Mouse (Mus musculus): ENCODE measurements around the gene Atp6v1g1. TPM values are rescaled to one million over a fixed set of nuclear protein-coding genes. Genes with fewer than 3 reads are reported as not detected.
A peak's percentile ranks its signal among the peaks of the same experiment; 100 is the strongest.

The Atp6v1g1 gene
- polyA plus RNA-seq, 1 experiment from 2014 or later = 319 TPM

DNA sequence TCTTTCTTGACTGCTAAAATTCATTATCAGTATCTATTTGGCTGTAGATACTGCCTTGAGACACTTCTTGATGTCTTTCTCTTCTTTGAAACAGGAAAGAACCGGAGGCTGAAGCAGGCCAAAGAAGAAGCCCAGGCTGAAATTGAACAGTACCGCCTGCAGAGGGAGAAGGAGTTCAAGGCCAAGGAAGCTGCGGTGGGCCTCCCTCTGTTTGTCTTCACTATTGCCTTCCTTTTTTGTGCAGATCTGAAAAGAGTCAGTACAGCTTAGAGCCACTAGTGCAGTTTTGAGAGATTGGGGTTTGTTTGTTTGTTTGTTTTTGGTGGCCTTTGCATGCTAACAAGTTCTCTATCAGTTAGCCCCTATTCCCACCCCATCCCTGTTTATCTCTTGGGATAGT lies 3.9 kb downstream of the Atp6v1g1 start:
- 81% methylated on average over 3 of the region's 3 CpGs for WGBS
- Histone ChIP-seq H3K4me3 (replicated peaks) (no peak overlapping the region), H3K9ac (no peak overlapping the region)

GRCm38 (mm10) chr4:63550908-63551307 lies 6.3 kb downstream of the Atp6v1g1 start:
- ATAC-seq (ENCODE audit: insufficient number of reproducible peaks, low FRiP score, low TSS enrichment, low read depth) = no peak
- Histone ChIP-seq H3K36me3 (peaks cover 43% of the 10 kb centered on the region), H3K4me1 (peaks cover 19% of the 10 kb centered on the region)

More for the DNA sequence above, 3.9 kb downstream of the Atp6v1g1 start:
- Histone ChIP-seq H3K36me3 (peaks cover 43% of the 10 kb centered on the region), H3K4me1 (peaks cover 29% of the 10 kb centered on the region), H3K27ac (replicated peaks) (no peak overlapping the region), H3K27me3 (no peaks in the 10 kb centered on the region), H3K9me3 (replicated peaks) (no peaks in the 10 kb centered on the region), H3K4me2 (replicated peaks) (no peak overlapping the region)
- ATAC-seq (ENCODE audit: insufficient number of reproducible peaks, low FRiP score, low TSS enrichment, low read depth) = no peak

DNA sequence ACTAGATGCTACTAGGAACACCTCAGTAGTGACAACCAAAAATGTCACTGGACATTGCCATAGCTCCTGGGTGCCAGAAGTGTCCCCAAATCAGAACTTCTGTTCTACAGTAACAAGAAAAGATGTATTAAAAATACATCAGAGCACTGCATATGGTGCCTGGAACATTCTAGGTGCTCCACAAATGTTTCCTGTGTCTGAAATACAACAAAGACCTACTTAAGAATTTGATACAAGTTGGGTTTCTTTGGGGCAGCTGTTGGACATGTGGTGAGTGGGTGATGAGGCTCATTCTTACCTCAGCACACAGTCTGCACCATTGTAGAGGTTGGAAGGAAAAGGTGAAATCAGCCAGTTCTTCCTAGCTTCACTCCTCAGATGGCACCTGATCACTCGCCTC lies 8.3 kb downstream of the Atp6v1g1 start:
- peaks cover 43% of the 10 kb centered on the region for H3K36me3 ChIP-seq
- no peaks in the 10 kb centered on the region for H3K27me3 ChIP-seq
- 89% methylated on average over 1 of the region's 1 CpGs for WGBS

More at GRCm38 (mm10) chr4:63550908-63551307, 6.3 kb downstream of the Atp6v1g1 start:
- no peak overlapping the region for H3K9ac ChIP-seq
- H3K4me3 ChIP-seq (replicated peaks) = no peak overlapping the region
- no peaks in the 10 kb centered on the region for H3K9me3 ChIP-seq (replicated peaks)
- H3K27me3 ChIP-seq = no peaks in the 10 kb centered on the region
- no peak overlapping the region for H3K4me2 ChIP-seq (replicated peaks)
- no peak overlapping the region for H3K27ac ChIP-seq (replicated peaks)
- WGBS = 90% methylated on average over 3 of the region's 3 CpGs

DNA sequence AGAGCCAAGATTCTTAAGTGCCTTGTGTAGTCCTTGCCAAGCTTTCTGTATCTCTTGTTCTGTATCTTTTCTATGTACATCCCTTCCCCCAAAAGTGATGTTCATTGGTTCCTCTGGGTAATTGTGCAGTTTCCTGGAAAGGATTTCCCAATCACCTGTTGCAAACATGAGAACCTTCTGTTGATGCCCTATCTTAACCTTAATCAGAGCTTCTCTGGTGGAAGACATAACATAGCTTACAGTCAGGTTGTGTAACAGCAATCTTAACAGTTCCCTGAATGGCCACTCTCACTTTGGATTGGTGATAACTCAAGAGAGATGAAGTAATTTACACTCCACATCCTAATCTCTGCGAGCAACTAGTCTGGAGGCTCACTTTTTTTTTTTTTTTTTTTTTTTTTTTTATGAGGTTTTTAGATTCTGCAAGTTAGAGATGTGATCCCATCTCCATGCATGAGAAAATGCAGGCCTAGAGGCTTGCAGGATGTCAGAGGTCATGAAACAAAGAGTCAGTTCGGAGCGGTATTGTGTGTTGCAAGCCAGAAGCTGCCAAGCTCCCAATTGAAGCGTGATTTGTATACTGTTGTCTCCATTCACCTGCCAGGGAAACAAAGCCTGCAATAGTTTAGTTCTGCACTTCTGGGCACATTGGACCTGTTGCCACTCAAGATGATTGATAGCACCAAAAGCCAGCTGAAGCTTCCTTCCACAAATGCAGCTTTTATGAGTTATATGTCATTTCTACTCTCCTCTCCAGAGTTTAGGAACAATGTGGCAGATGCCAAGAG lies 9.4 kb downstream of the Atp6v1g1 start:
- no peak overlapping the region for H3K4me3 ChIP-seq (replicated peaks)
- H3K27me3 ChIP-seq = no peaks in the 10 kb centered on the region
- no peak for ATAC-seq (ENCODE audit: insufficient number of reproducible peaks, low FRiP score, low TSS enrichment, low read depth)
- no peaks in the 10 kb centered on the region for H3K9me3 ChIP-seq (replicated peaks)
- WGBS = 78% methylated on average over 4 of the region's 4 CpGs
- H3K4me2 ChIP-seq (replicated peaks) = no peak overlapping the region
- no peak overlapping the region for H3K9ac ChIP-seq
- H3K36me3 ChIP-seq = peaks cover 34% of the 10 kb centered on the region
- peaks cover 17% of the 10 kb centered on the region for H3K4me1 ChIP-seq
- H3K27ac ChIP-seq (replicated peaks) = no peak overlapping the region

More for the DNA sequence above, 8.3 kb downstream of the Atp6v1g1 start:
- H3K4me3 ChIP-seq (replicated peaks) = no peak overlapping the region
- no peak overlapping the region for H3K9ac ChIP-seq
- H3K4me2 ChIP-seq (replicated peaks) = no peak overlapping the region
- no peak overlapping the region for H3K27ac ChIP-seq (replicated peaks)
- no peaks in the 10 kb centered on the region for H3K9me3 ChIP-seq (replicated peaks)
- ATAC-seq (ENCODE audit: insufficient number of reproducible peaks, low FRiP score, low TSS enrichment, low read depth) = no peak
- H3K4me1 ChIP-seq = peaks cover 10% of the 10 kb centered on the region

DNA sequence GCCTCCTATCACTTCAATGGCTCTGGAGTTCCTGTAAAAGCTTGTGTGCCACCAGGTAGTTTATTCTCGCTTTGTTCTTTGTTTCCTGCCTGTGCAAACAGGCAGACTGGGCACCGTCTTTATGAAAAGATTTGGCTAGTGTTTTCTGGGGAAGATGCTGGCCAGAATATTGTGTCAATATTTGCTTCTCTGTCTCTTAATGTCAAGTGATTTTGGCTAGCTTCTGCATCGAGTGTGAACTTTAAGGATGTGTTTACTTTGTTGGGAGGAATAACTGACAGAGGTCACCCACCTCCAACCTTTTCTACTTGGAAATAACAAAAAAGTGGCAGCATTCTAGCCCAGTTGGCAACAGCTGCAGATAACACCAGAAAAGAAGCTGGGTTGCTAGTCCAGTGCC lies 10.0 kb downstream of the Atp6v1g1 start:
- H3K9me3 ChIP-seq (replicated peaks) = no peaks in the 10 kb centered on the region
- ATAC-seq (ENCODE audit: insufficient number of reproducible peaks, low FRiP score, low TSS enrichment, low read depth) = no peak
- no peak overlapping the region for H3K4me3 ChIP-seq (replicated peaks)
- H3K4me1 ChIP-seq = peaks cover 24% of the 10 kb centered on the region
- no peak overlapping the region for H3K9ac ChIP-seq
- peaks cover 28% of the 10 kb centered on the region for H3K36me3 ChIP-seq
- H3K27me3 ChIP-seq = no peaks in the 10 kb centered on the region
- no peak overlapping the region for H3K27ac ChIP-seq (replicated peaks)
- no peak overlapping the region for H3K4me2 ChIP-seq (replicated peaks)
- 79% methylated on average over 3 of the region's 3 CpGs for WGBS

DNA sequence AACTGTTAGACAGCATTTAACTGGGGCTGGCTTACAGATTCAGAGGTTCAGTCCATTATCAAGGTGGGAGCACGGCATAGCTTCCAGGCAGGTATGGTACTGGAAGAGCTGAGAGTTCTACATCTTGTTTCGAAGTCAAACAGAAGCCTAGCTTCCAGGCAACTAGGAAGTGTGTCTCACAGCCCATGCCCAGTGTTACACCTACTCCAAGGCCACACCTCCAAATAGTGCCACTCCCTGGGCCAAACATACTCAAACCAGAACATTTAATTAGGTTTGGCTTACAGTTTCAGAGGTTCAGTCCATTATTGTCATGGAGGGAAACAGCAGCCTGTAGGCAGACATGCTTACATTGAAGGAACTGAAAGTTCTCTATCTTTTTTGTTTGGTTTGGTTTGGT lies 10.5 kb downstream of the Atp6v1g1 start:
- H3K4me2 ChIP-seq (replicated peaks) = no peak overlapping the region
- H3K9ac ChIP-seq = no peak overlapping the region
- H3K27ac ChIP-seq (replicated peaks) = no peak overlapping the region
- H3K36me3 ChIP-seq = peaks cover 26% of the 10 kb centered on the region
- H3K4me3 ChIP-seq (replicated peaks) = no peak overlapping the region
- WGBS = 94% methylated on average over 2 of the region's 2 CpGs
- no peaks in the 10 kb centered on the region for H3K27me3 ChIP-seq
- peaks cover 28% of the 10 kb centered on the region for H3K4me1 ChIP-seq
- H3K9me3 ChIP-seq (replicated peaks) = no peaks in the 10 kb centered on the region
- ATAC-seq (ENCODE audit: insufficient number of reproducible peaks, low FRiP score, low TSS enrichment, low read depth) = no peak

DNA sequence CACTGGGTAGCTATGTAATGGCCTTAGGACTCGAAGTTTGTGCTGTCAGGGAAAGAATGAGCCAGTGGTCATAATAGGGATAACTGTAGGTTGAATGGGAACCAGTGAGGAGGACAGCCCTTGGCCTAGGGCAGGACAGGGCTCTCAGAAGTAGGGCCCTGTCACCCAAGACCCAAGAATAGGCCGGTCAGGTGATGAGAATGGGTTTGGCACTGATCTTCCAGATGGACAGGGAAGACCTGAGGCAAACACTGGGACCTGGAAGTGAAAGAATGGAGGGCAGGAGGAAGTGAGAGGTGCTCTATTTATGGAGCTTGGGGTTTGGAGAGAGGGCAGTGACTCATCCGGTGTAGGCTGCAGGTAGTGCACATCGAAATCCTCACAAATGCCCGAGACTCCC lies 12.1 kb downstream of the Atp6v1g1 start:
- Histone ChIP-seq H3K9me3 (replicated peaks) (no peaks in the 10 kb centered on the region), H3K4me2 (replicated peaks) (no peak overlapping the region), H3K36me3 (peaks cover 15% of the 10 kb centered on the region), H3K27ac (replicated peaks) (no peak overlapping the region), H3K27me3 (no peaks in the 10 kb centered on the region), H3K9ac (no peak overlapping the region), H3K4me3 (replicated peaks) (no peak overlapping the region), H3K4me1 (peaks cover 36% of the 10 kb centered on the region)
- WGBS = 57% methylated on average over 5 of the region's 5 CpGs
- no peak for ATAC-seq (ENCODE audit: insufficient number of reproducible peaks, low FRiP score, low TSS enrichment, low read depth)

DNA sequence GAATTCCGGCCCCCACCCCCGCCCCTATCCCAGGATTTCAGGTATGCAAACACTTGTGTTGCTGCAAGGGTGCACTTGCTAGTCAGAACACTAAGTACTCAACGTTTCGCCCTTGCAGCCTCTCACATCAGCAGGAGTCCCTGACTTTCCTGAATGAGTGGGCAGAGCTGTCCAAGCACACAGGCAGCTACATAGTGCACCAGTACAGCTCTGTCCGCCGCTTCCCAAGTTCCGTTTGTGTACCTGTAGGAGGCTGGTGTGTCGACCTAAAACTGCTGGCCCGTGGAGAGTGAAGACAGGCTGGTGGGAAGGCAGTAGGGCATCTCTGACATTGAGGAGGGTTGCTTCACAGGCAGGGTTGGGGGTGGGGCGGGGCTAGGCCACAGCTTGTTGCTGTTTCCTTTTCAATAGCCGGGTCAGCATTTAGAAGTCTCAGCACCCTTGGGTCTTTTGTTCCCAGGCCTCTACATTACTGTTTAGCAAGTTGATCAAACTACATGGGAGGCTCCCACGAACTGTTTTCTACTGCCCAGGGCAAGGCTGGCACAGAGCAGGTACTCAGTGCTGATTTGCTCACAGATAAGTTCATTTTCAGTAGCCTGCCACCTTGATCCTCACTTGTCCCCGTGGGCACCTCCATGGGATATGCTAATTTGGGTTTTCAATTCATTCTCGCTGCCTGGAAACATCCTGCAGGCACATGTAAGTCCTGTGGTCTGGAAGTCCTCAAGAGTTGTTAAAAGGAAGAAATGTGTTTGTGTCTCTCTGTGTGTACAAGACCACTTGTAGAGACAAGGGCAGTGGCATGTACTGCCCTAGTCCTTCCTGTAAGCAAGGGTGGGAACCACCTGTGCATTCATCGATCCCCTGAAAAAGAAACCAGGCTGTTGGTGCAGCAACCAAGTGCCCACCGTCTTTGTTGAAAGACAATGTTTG lies 12.8 kb downstream of the Atp6v1g1 start:
- no peak for ATAC-seq (ENCODE audit: insufficient number of reproducible peaks, low FRiP score, low TSS enrichment, low read depth)
- no peak overlapping the region for H3K9ac ChIP-seq

GRCm38 (mm10) chr4:63558407-63559081 lies 14.0 kb downstream of the Atp6v1g1 start, which contains the start of gene Tmem268:
Gene Tmem268 (plus strand): TSS chr4:63558781.
- Histone ChIP-seq H3K27ac (replicated peaks) (peak within 1 kb of the TSS; percentile 80), H3K4me3 (replicated peaks) (peak within 1 kb of the TSS; percentile 68), H3K9me3 (replicated peaks) (no peaks in the 10 kb centered on the region), H3K27me3 (no peaks in the 10 kb centered on the region), H3K4me1 (peaks cover 36% of the 10 kb centered on the region), H3K9ac (peak within 1 kb of the TSS; percentile 69), H3K36me3 (no peaks in the 10 kb centered on the region), H3K4me2 (replicated peaks) (peak within 1 kb of the TSS; percentile 79)
- ATAC-seq (ENCODE audit: insufficient number of reproducible peaks, low FRiP score, low TSS enrichment, low read depth) = peak; percentile 75
- WGBS = under 1% methylated on average over 81 of the region's 81 CpGs

More for the DNA sequence above, 12.8 kb downstream of the Atp6v1g1 start:
- Histone ChIP-seq H3K27ac (replicated peaks) (no peak overlapping the region), H3K36me3 (peaks cover 7% of the 10 kb centered on the region), H3K4me1 (peaks cover 36% of the 10 kb centered on the region), H3K9me3 (replicated peaks) (no peaks in the 10 kb centered on the region), H3K4me3 (replicated peaks) (no peak overlapping the region; the same call in 1 of the 2 replicates), H3K4me2 (replicated peaks) (peak overlapping the region; percentile 79), H3K27me3 (no peaks in the 10 kb centered on the region)
- WGBS = 34% methylated on average over 16 of the region's 16 CpGs

- no peaks in the 10 kb centered on the region for H3K36me3 ChIP-seq
- peak overlapping the region; percentile 68 for H3K4me3 ChIP-seq (replicated peaks)
- WGBS = 21% methylated on average over 9 of the region's 9 CpGs
- H3K9ac ChIP-seq = peak overlapping the region; percentile 12; the same call in 1 of the 2 replicates
- ATAC-seq (ENCODE audit: insufficient number of reproducible peaks, low FRiP score, low TSS enrichment, low read depth) = no peak
- H3K9me3 ChIP-seq (replicated peaks) = no peaks in the 10 kb centered on the region
- H3K27me3 ChIP-seq = no peaks in the 10 kb centered on the region
- H3K4me1 ChIP-seq = peaks cover 36% of the 10 kb centered on the region
- peak overlapping the region; percentile 79 for H3K4me2 ChIP-seq (replicated peaks)
- peak overlapping the region; percentile 80 for H3K27ac ChIP-seq (replicated peaks)
Measured at GRCm38 (mm10) chr4:63559127-63559697, 14.6 kb downstream of the Atp6v1g1 start.

All from embryonic facial prominence, embryonic 15.5 days (tissue).